Mouse (Mus musculus): ENCODE results near the gene Nedd4. TPM values are rescaled to one million over a fixed set of nuclear protein-coding genes. Genes with fewer than 3 reads are reported as not detected.

The Nedd4 gene
- total and polyA plus RNA-seq, 3 experiments = 167 to 583 (median 216) TPM

DNA sequence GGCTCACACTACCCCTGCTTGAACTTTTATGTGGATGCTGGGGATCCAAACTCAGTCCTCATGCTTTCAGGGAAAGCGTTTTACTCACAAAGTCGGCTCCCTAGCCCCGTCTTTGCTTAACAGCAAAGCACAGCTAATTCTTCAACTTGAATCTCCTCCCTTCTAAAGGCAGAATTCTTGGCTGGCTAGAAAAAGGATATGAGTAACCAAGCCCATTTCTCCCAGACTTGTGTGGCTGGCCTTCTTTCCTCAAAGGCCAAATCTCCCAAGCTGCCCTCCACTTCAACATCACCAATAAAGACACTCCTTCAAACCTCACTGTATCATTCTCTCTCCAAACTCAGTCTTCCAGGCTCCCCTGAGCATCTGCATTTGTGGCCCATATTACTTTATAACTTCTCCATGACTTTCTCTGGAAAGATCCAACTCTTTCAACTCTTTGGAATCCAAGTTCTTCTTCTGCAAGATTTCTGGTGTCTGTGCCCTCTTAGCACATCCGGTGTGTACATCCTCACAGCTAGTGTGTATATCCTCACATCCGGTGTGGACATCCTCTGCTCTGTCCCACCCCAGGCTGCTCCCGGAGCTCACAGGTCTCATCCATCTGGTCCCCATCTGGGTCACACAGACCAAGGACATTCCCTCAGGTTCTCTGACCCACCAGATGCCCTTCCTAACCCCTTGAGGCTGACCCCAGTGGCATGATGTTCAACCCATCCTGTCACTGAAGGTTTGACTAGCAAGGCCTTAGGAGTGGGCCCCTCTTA is 18.3 kb upstream of the Nedd4 start:
- no peak overlapping the region for H3K27ac ChIP-seq (ENCODE audit: control insufficient read depth, low read depth, low read length)
- H3K9ac ChIP-seq (ENCODE audit: control insufficient read depth, low read depth, low read length, poor library complexity, severe bottlenecking) = no peak overlapping the region
- no peak overlapping the region for H3K4me3 ChIP-seq (ENCODE audit: control insufficient read depth in 1 of 2, insufficient read depth in 1 of 2, low read depth in 2 of 2, low read length in 2 of 2)
- DNase-seq (ENCODE audit: low read depth, low spot score) = no peak
- peaks cover 0 to 13% of the 10 kb centered on the region in 2 experiments; a peak in 2 of 4 replicates for H3K36me3 ChIP-seq (ENCODE audit: control insufficient read depth in 1 of 2, insufficient read depth in 2 of 2, low read length in 2 of 2)
- peaks cover 7 to 15% of the 10 kb centered on the region in 2 experiments for H3K4me1 ChIP-seq (ENCODE audit: control insufficient read depth in 1 of 2, insufficient read depth in 2 of 2, low read length in 2 of 2)
- no peaks in the 10 kb centered on the region for H3K9me3 ChIP-seq (replicated peaks; ENCODE audit: insufficient read depth, low read length)
- H3K27me3 ChIP-seq (ENCODE audit: control insufficient read depth in 1 of 2, insufficient read depth in 2 of 2, low read length in 2 of 2) = no peaks in the 10 kb centered on the region
- TF ChIP-seq ZKSCAN1 (IDR thresholded peaks at IDR 0.05; ENCODE audit: low read depth, low read length) = no peak
- no peak for TF ChIP-seq BHLHE40 (IDR thresholded peaks at IDR 0.05; ENCODE audit: borderline replicate concordance, low read depth, low read length)
- peaks cover 2% of the 10 kb centered on the region; the same call in 1 of the 2 replicates for H3K79me2 ChIP-seq (ENCODE audit: control insufficient read depth, insufficient read depth, low read length, poor library complexity)

DNA sequence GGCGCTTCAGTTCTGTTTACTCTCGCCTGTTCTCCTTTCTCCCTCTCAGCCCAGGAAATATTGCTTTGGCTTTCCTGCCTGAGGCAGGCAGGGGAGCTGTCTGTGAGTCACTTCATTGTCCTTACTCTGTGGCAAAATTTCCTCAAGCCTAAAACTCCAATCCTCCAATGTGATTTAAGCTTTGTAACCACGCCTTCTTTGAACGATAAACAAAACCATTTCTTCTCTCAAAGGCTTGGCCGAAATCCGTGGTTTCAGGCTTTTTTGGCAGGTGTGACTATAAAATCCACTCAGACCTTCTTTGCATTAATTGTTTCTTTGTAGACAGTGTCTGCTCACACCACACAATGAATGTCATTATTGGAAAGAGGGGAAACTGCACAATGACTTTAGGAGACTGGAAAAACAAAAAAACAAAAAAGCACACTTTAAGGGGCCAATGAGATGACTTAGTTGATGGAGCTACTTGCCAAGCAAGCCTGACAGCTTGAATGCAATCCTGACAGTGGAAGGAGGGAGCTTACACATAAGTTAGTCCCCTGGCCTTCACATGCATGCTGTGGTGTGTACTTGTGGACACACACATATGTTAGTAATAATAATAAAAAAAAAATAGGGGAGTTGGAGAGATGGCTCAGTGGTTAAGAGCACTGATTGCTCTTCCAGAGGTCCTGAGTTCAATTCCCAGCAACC is 17.6 kb upstream of the Nedd4 start:
- Histone ChIP-seq H3K9ac (ENCODE audit: control insufficient read depth, low read depth, low read length, poor library complexity, severe bottlenecking) (no peak overlapping the region), H3K27me3 (ENCODE audit: control insufficient read depth in 1 of 2, insufficient read depth in 2 of 2, low read length in 2 of 2) (no peaks in the 10 kb centered on the region), H3K36me3 (ENCODE audit: control insufficient read depth in 1 of 2, insufficient read depth in 2 of 2, low read length in 2 of 2) (peaks cover 0 to 11% of the 10 kb centered on the region in 2 experiments; a peak in 2 of 4 replicates), H3K79me2 (ENCODE audit: control insufficient read depth, insufficient read depth, low read length, poor library complexity) (peaks cover 2% of the 10 kb centered on the region; the same call in 1 of the 2 replicates), H3K4me1 (ENCODE audit: control insufficient read depth in 1 of 2, insufficient read depth in 2 of 2, low read length in 2 of 2) (peaks cover 9 to 12% of the 10 kb centered on the region in 2 experiments), H3K27ac (ENCODE audit: control insufficient read depth, low read depth, low read length) (no peak overlapping the region), H3K4me3 (ENCODE audit: control insufficient read depth in 1 of 2, insufficient read depth in 1 of 2, low read depth in 2 of 2, low read length in 2 of 2) (no peak overlapping the region), H3K9me3 (replicated peaks; ENCODE audit: insufficient read depth, low read length) (no peaks in the 10 kb centered on the region)
- TF ChIP-seq USF2 (IDR thresholded peaks at IDR 0.05; ENCODE audit: borderline replicate concordance in 1 of 2, insufficient read depth in 1 of 2, low read depth in 1 of 2, low read length in 2 of 2) (no peak), ELF1 (IDR thresholded peaks at IDR 0.05; ENCODE audit: low read depth, low read length) (no peak), SIN3A (IDR thresholded peaks at IDR 0.05; ENCODE audit: low read length) (no peak), POLR2AphosphoS2 (IDR thresholded peaks at IDR 0.05; ENCODE audit: low read length) (no peak), BHLHE40 (IDR thresholded peaks at IDR 0.05; ENCODE audit: borderline replicate concordance, low read depth, low read length) (no peak), POLR2AphosphoS5 (IDR thresholded peaks at IDR 0.05; ENCODE audit: borderline replicate concordance, low read depth, low read length) (no peak), CHD2 (IDR thresholded peaks at IDR 0.05; ENCODE audit: low read length) (no peak), POLR2A (IDR thresholded peaks at IDR 0.05; ENCODE audit: control insufficient read depth in 1 of 2, insufficient read depth in 1 of 2, low read depth in 1 of 2, low read length in 2 of 2, poor library complexity in 1 of 2) (no peak), TCF12 (IDR thresholded peaks at IDR 0.05; ENCODE audit: low read depth, low read length) (no peak), TAL1 (IDR thresholded peaks at IDR 0.05; ENCODE audit: low read length) (no peak), ETS1 (IDR thresholded peaks at IDR 0.05; ENCODE audit: low read depth, low read length) (no peak), MXI1 (IDR thresholded peaks at IDR 0.05; ENCODE audit: low read depth, low read length) (no peak)
- no peak for DNase-seq (ENCODE audit: low read depth, low spot score)
